Mouse (Mus musculus): ENCODE results near the gene Tbc1d16. TPM values are rescaled to one million over a fixed set of nuclear protein-coding genes. Genes with fewer than 3 reads are reported as not detected.
"Not testable (repeated sequence)": the region's sequence is repeated elsewhere in the genome, so short reads cannot be mapped to it uniquely, and the experiment has no call there.

Tbc1d16 gene
- polyA plus RNA-seq, 1 experiment from 2014 or later = 15.0 TPM

- Histone ChIP-seq H3K36me3 (no peaks in the 10 kb centered on the region), H3K9ac (no peak overlapping the region), H3K4me3 (replicated peaks) (no peak overlapping the region), H3K27ac (no peak overlapping the region), H3K27me3 (peaks cover 6% of the 10 kb centered on the region), H3K4me2 (no peak overlapping the region), H3K4me1 (0 out of 2 replicates have a peak, but pooled peaks cover 2% of the 10 kb centered on the region), H3K9me3 (replicated peaks) (no peaks in the 10 kb centered on the region)
- ATAC-seq (replicated peaks; ENCODE audit: low FRiP score) = no peak
- WGBS = 16% methylated on average over 7 of the region's 7 CpGs
Observed at GRCm38 (mm10) chr11:119111345-119111744, 117.0 kb downstream of the Tbc1d16 start.

- H3K4me1 ChIP-seq = peaks cover 15% of the 10 kb centered on the region; the same call in 1 of the 2 replicates
- no peak overlapping the region for H3K27ac ChIP-seq
- H3K9me3 ChIP-seq (replicated peaks) = no peaks in the 10 kb centered on the region
- no peak overlapping the region for H3K9ac ChIP-seq
- H3K4me2 ChIP-seq = no peak overlapping the region
- ATAC-seq (replicated peaks; ENCODE audit: low FRiP score) = no peak
- no peak overlapping the region for H3K4me3 ChIP-seq (replicated peaks)
- peaks cover 3% of the 10 kb centered on the region for H3K27me3 ChIP-seq
- no peaks in the 10 kb centered on the region for H3K36me3 ChIP-seq
- WGBS = 77% methylated on average over 9 of the region's 9 CpGs
Observed at GRCm38 (mm10) chr11:119109415-119110071, 118.8 kb downstream of the Tbc1d16 start.

- Histone ChIP-seq H3K9ac (no peak overlapping the region), H3K9me3 (replicated peaks) (no peaks in the 10 kb centered on the region), H3K4me1 (peaks cover 15% of the 10 kb centered on the region; the same call in 1 of the 2 replicates), H3K36me3 (no peaks in the 10 kb centered on the region), H3K27me3 (peaks cover 3% of the 10 kb centered on the region), H3K4me2 (no peak overlapping the region), H3K4me3 (replicated peaks) (no peak overlapping the region), H3K27ac (no peak overlapping the region)
- no peak for ATAC-seq (replicated peaks; ENCODE audit: low FRiP score)
- 70% methylated on average over 10 of the region's 10 CpGs for WGBS
Observed at GRCm38 (mm10) chr11:119108573-119109263, 119.6 kb downstream of the Tbc1d16 start.

- Histone ChIP-seq H3K9ac (no peak overlapping the region), H3K36me3 (no peaks in the 10 kb centered on the region), H3K4me2 (no peak overlapping the region), H3K4me1 (peaks cover 15% of the 10 kb centered on the region; the same call in 1 of the 2 replicates), H3K9me3 (replicated peaks) (no peaks in the 10 kb centered on the region), H3K27me3 (no peaks in the 10 kb centered on the region; the same call in 1 of the 2 replicates), H3K27ac (no peak overlapping the region), H3K4me3 (replicated peaks) (no peak overlapping the region)
- WGBS = 53% methylated on average over 6 of the region's 6 CpGs
- no peak for ATAC-seq (replicated peaks; ENCODE audit: low FRiP score)
Observed at GRCm38 (mm10) chr11:119106289-119106688, 122.0 kb downstream of the Tbc1d16 start.

- no peaks in the 10 kb centered on the region for H3K36me3 ChIP-seq
- H3K27ac ChIP-seq = no peak overlapping the region
- no peak overlapping the region for H3K4me2 ChIP-seq
- no peak overlapping the region for H3K9ac ChIP-seq
- 43% methylated on average over 8 of the region's 8 CpGs for WGBS
- H3K4me1 ChIP-seq = peaks cover 15% of the 10 kb centered on the region; the same call in 1 of the 2 replicates
- H3K27me3 ChIP-seq = no peaks in the 10 kb centered on the region; the same call in 1 of the 2 replicates
- no peaks in the 10 kb centered on the region for H3K9me3 ChIP-seq (replicated peaks)
- 0 out of 2 replicates have a peak, but pooled peaks have one; percentile 29 for ATAC-seq (replicated peaks; ENCODE audit: low FRiP score)
- H3K4me3 ChIP-seq (replicated peaks) = no peak overlapping the region
Observed at GRCm38 (mm10) chr11:119105748-119106147, 122.6 kb downstream of the Tbc1d16 start.

GRCm38 (mm10) chr11:119105071-119105609, 123.2 kb downstream of the Tbc1d16 start:
- Histone ChIP-seq H3K27me3 (no peaks in the 10 kb centered on the region; the same call in 1 of the 2 replicates), H3K4me2 (no peak overlapping the region), H3K27ac (no peak overlapping the region), H3K4me1 (peaks cover 15% of the 10 kb centered on the region; the same call in 1 of the 2 replicates), H3K36me3 (no peaks in the 10 kb centered on the region), H3K9me3 (replicated peaks) (no peaks in the 10 kb centered on the region), H3K4me3 (replicated peaks) (no peak overlapping the region), H3K9ac (no peak overlapping the region)
- ATAC-seq (replicated peaks; ENCODE audit: low FRiP score) = no peak
- WGBS = 64% methylated on average over 7 of the region's 7 CpGs

GRCm38 (mm10) chr11:119103991-119104390, 124.3 kb downstream of the Tbc1d16 start:
- H3K4me1 ChIP-seq = peaks cover 15% of the 10 kb centered on the region; the same call in 1 of the 2 replicates
- no peaks in the 10 kb centered on the region for H3K9me3 ChIP-seq (replicated peaks)
- no peak overlapping the region for H3K27ac ChIP-seq
- H3K9ac ChIP-seq = no peak overlapping the region
- 86% methylated on average over 3 of the region's 3 CpGs for WGBS
- H3K4me3 ChIP-seq (replicated peaks) = no peak overlapping the region
- no peaks in the 10 kb centered on the region for H3K36me3 ChIP-seq
- no peak overlapping the region for H3K4me2 ChIP-seq
- H3K27me3 ChIP-seq = no peaks in the 10 kb centered on the region; the same call in 1 of the 2 replicates
- no peak for ATAC-seq (replicated peaks; ENCODE audit: low FRiP score)

- H3K4me3 ChIP-seq (replicated peaks); H3K27ac ChIP-seq; H3K36me3 ChIP-seq; H3K9me3 ChIP-seq (replicated peaks); H3K4me1 ChIP-seq; ATAC-seq (replicated peaks; ENCODE audit: low FRiP score); H3K9ac ChIP-seq; H3K4me2 ChIP-seq: not testable (repeated sequence)
- whole genome bisulfite sequencing = 67% methylated on average over 4 of the region's 4 CpGs
- H3K27me3 ChIP-seq = peaks cover 16% of the 10 kb centered on the region; the same call in 1 of the 2 replicates
Observed at GRCm38 (mm10) chr11:119100355-119100754, 127.9 kb downstream of the Tbc1d16 start.

- H3K4me3 ChIP-seq (replicated peaks) = no peak overlapping the region
- no peak overlapping the region for H3K4me2 ChIP-seq
- H3K27ac ChIP-seq = no peak overlapping the region
- 72% methylated on average over 4 of the region's 4 CpGs for WGBS
- H3K9ac ChIP-seq = no peak overlapping the region
- H3K4me1 ChIP-seq = no peaks in the 10 kb centered on the region
- H3K9me3 ChIP-seq (replicated peaks) = no peaks in the 10 kb centered on the region
- peaks cover 25% of the 10 kb centered on the region for H3K27me3 ChIP-seq
- no peaks in the 10 kb centered on the region for H3K36me3 ChIP-seq
- no peak for ATAC-seq (replicated peaks; ENCODE audit: low FRiP score)
Observed at GRCm38 (mm10) chr11:119098202-119098601, 130.1 kb downstream of the Tbc1d16 start.

GRCm38 (mm10) chr11:119095441-119095840, 132.9 kb downstream of the Tbc1d16 start:
- H3K27me3 ChIP-seq = peaks cover 34% of the 10 kb centered on the region
- H3K36me3 ChIP-seq = no peaks in the 10 kb centered on the region
- WGBS = 51% methylated on average over 3 of the region's 3 CpGs
- H3K9ac ChIP-seq = no peak overlapping the region
- peaks cover 14% of the 10 kb centered on the region for H3K4me1 ChIP-seq
- ATAC-seq (replicated peaks; ENCODE audit: low FRiP score) = no peak
- H3K9me3 ChIP-seq (replicated peaks) = no peaks in the 10 kb centered on the region
- no peak overlapping the region for H3K27ac ChIP-seq
- H3K4me3 ChIP-seq (replicated peaks) = no peak overlapping the region
- H3K4me2 ChIP-seq = no peak overlapping the region

GRCm38 (mm10) chr11:119093322-119093721, 135.0 kb downstream of the Tbc1d16 start:
- no peaks in the 10 kb centered on the region for H3K9me3 ChIP-seq (replicated peaks)
- 40% methylated on average over 1 of the region's 1 CpGs for WGBS
- peaks cover 36% of the 10 kb centered on the region for H3K4me1 ChIP-seq
- H3K4me2 ChIP-seq = no peak overlapping the region
- H3K9ac ChIP-seq = no peak overlapping the region
- H3K27me3 ChIP-seq = peaks cover 54% of the 10 kb centered on the region
- H3K36me3 ChIP-seq = no peaks in the 10 kb centered on the region
- no peak overlapping the region for H3K27ac ChIP-seq
- no peak overlapping the region for H3K4me3 ChIP-seq (replicated peaks)
- no peak for ATAC-seq (replicated peaks; ENCODE audit: low FRiP score)

All from kidney, embryonic 15.5 days (tissue).